Mouse (Mus musculus) liver, embryonic 16.5 days (tissue): Measurements from ENCODE around the gene Tbc1d16. TPM values are rescaled to one million over a fixed set of nuclear protein-coding genes. Genes with fewer than 3 reads are reported as not detected.
A peak's percentile ranks its signal among the peaks of the same experiment; 100 is the strongest.
"Not testable (repeated sequence)": the region's sequence is repeated elsewhere in the genome, so short reads cannot be mapped to it uniquely, and the experiment has no call there.

Experiments used
- ATAC-seq: fragments of 200-750 bp; cut with Nextera tagmentation; 2 replicates; pipeline ENCODE4 v1.8.0; 2017; ENCODE audit warnings: low read depth, mild to moderate bottlenecking, moderate number of reproducible peaks, moderate library complexity
- H3K27ac ChIP-seq: fragments of 300-500 bp; sonication (generic); 2 replicates; pipeline ENCODE4 v1.5.1; 2014; ENCODE audit warnings: mild to moderate bottlenecking, low read length
- H3K27me3 ChIP-seq: fragments of 300-500 bp; sonication (generic); 2 replicates; pipeline ENCODE4 v1.6.1; 2014; ENCODE audit warnings: low read depth, low read length, mixed read lengths; ENCODE audit not compliant: control insufficient read depth, insufficient read depth
- H3K36me3 ChIP-seq: fragments of 300-500 bp; sonication (generic); 2 replicates; pipeline ENCODE4 v1.6.1; 2014; ENCODE audit warnings: mild to moderate bottlenecking; ENCODE audit not compliant: control insufficient read depth, insufficient read depth
- H3K4me1 ChIP-seq: fragments of 300-500 bp; sonication (generic); 2 replicates; pipeline ENCODE4 v1.6.1; 2014; ENCODE audit warnings: low read depth, low read length, mixed read lengths; ENCODE audit not compliant: control insufficient read depth
- H3K4me2 ChIP-seq: fragments of 300-500 bp; sonication (generic); 2 replicates; pipeline ENCODE4 v1.6.1; 2014; ENCODE audit warnings: low read depth, low read length, mixed read lengths
- H3K4me3 ChIP-seq: fragments of 300-500 bp; sonication (generic); 2 replicates; pipeline ENCODE4 v1.5.1; 2014; ENCODE audit warnings: low read depth, mild to moderate bottlenecking, low read length
- H3K9ac ChIP-seq: fragments of 300-500 bp; sonication (generic); 2 replicates; pipeline ENCODE4 v1.6.1; 2014; ENCODE audit warnings: low read depth, low read length
- H3K9me3 ChIP-seq: fragments of 300-500 bp; sonication (generic); replicated peaks from 2 replicates; pipeline ENCODE4 v1.6.1; 2016; ENCODE audit warnings: low read length; ENCODE audit not compliant: control insufficient read depth
- WGBS: fragments of 180-500 bp; shearing (Covaris S2); extraction: QIAGEN DNeasy Blood & Tissue Kit; methylation state at CpG from one replicate; pipeline ENCODE4 v1.1.7; 2014; ENCODE audit not compliant: insufficient replicate concordance; 5-methylcytosine and 5-hydroxymethylcytosine counted together
- polyA plus RNA-seq: library from polyadenylated mRNA; unstranded; fragments of >200 nt; fragmentation: Nextera tagmentation; extraction: Ambion mirVana; gene quantifications from 2 replicates; pipeline ENCODE4 v1.2.1, GENCODE M21; 2015

The Tbc1d16 gene
- polyA plus RNA-seq, 1 experiment from 2014 or later, result 1.8 TPM

DNA sequence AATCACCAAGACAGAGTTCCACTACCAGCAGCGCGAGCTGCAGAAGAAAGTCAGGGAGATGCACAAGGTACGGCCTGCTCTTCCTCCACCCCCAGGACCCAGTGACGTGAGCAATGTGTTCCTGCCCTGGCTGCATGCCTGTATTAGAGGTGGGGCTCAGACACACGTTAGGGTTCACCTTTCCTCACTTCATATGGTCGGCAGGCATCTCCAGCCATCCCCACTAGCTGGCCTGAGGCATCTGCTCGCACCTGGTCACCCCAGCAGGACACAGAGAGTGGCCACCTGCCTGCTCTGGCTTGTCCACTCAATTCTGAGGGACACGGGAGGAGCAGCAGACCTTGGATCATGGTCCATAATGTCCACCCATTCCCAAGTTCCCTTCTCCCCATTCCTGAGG is 31.7 kb upstream of the Tbc1d16 start:
- no peak for ATAC-seq
- H3K4me1 ChIP-seq, result no peaks in the 10 kb centered on the region; the same call in 1 of the 2 replicates
- no peak overlapping the region for H3K4me3 ChIP-seq
- no peaks in the 10 kb centered on the region for H3K27me3 ChIP-seq
- H3K36me3 ChIP-seq, result no peaks in the 10 kb centered on the region
- no peak overlapping the region for H3K4me2 ChIP-seq
- H3K9ac ChIP-seq, result no peak overlapping the region
- WGBS, result 73% methylated on average over 8 of the region's 8 CpGs
- no peaks in the 10 kb centered on the region for H3K9me3 ChIP-seq
- H3K27ac ChIP-seq, result no peak overlapping the region

- peak; percentile 68 for ATAC-seq
- no peak overlapping the region for H3K27ac ChIP-seq
- no peaks in the 10 kb centered on the region for H3K9me3 ChIP-seq
- H3K27me3 ChIP-seq, result no peaks in the 10 kb centered on the region
- H3K36me3 ChIP-seq, result no peaks in the 10 kb centered on the region
- H3K4me1 ChIP-seq, result no peaks in the 10 kb centered on the region; the same call in 1 of the 2 replicates
- peak overlapping the region; percentile 44 for H3K4me2 ChIP-seq
- 58% methylated on average over 23 of the region's 23 CpGs for WGBS
- H3K9ac ChIP-seq, result no peak overlapping the region
- H3K4me3 ChIP-seq, result peak overlapping the region; percentile 22; the same call in 1 of the 2 replicates
These were observed 30.4 kb upstream of the Tbc1d16 start for GRCm38 (mm10) chr11:119258572-119259322.

- Histone ChIP-seq H3K4me1 (peaks cover under 1% of the 10 kb centered on the region; the same call in 1 of the 2 replicates), H3K4me3 (no peak overlapping the region), H3K36me3 (no peaks in the 10 kb centered on the region), H3K27me3 (no peaks in the 10 kb centered on the region), H3K4me2 (peak overlapping the region; percentile 44), H3K9me3 (no peaks in the 10 kb centered on the region), H3K27ac (no peak overlapping the region), H3K9ac (no peak overlapping the region)
- WGBS, result 52% methylated on average over 9 of the region's 9 CpGs
- ATAC-seq, result no peak
These were observed 29.9 kb upstream of the Tbc1d16 start for GRCm38 (mm10) chr11:119258216-119258571.

DNA sequence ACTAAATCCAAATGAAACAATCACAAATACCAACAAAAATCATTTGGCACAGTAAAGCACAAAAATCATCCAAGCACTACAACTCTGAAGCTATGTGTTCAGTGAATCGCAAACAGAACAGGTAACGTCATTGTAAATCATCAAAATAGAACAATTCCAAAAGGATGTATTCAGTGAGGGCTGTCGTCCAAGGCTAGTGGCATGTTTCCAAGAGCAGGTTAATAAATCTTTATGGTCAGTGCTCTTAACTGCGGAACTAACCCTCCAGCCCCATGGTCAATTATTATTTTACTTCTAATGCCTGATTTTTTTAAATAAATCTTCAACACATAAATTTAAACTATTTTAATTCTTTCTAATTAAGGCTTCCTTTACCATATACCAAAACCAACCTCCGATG is 28.3 kb upstream of the Tbc1d16 start:
- not testable (repeated sequence) for H3K4me2 ChIP-seq, H3K9ac ChIP-seq, H3K27me3 ChIP-seq, H3K4me3 ChIP-seq, H3K9me3 ChIP-seq, H3K27ac ChIP-seq, ATAC-seq, H3K36me3 ChIP-seq, H3K4me1 ChIP-seq
- 74% methylated on average over 5 of the region's 5 CpGs for WGBS

- H3K4me3 ChIP-seq, result no peak overlapping the region
- 7% methylated on average over 22 of the region's 22 CpGs for WGBS
- ATAC-seq, result peak; percentile 40; the same call in 1 of the 2 replicates
- no peaks in the 10 kb centered on the region for H3K9me3 ChIP-seq
- H3K4me2 ChIP-seq, result peak overlapping the region; percentile 36; the same call in 1 of the 2 replicates
- no peak overlapping the region for H3K9ac ChIP-seq
- H3K27ac ChIP-seq, result no peak overlapping the region
- H3K4me1 ChIP-seq, result peaks cover 7% of the 10 kb centered on the region; the same call in 1 of the 2 replicates
- no peaks in the 10 kb centered on the region for H3K27me3 ChIP-seq
- no peaks in the 10 kb centered on the region for H3K36me3 ChIP-seq
These were observed 24.7 kb upstream of the Tbc1d16 start for GRCm38 (mm10) chr11:119252854-119253541.

DNA sequence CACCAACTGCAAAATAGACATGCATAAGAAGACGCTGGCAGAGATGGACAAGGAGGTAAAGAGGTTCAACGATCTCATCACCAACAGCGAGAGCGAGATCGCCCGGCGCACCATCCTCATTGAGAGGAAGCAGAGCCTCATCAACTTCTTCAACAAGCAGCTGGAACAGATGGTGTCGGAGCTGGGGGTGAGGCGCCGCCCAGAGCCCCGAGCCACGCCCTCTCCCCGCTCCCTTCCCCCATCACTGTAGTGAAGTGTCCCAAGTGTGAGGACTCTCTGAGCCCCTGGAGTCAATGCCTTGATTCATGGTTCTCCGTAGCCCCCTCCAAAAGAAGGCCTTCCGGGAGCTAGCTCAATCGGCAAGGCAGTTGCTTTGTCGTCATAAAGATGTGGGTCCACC is 22.7 kb upstream of the Tbc1d16 start:
- ATAC-seq, result no peak
- 32% methylated on average over 17 of the region's 17 CpGs for WGBS

GRCm38 (mm10) chr11:119249011-119249410 is 20.7 kb upstream of the Tbc1d16 start:
- 23% methylated on average over 6 of the region's 6 CpGs for WGBS
- Histone ChIP-seq H3K4me1 (peaks cover 7% of the 10 kb centered on the region; the same call in 1 of the 2 replicates), H3K27ac (no peak overlapping the region), H3K4me2 (no peak overlapping the region), H3K9ac (no peak overlapping the region), H3K27me3 (no peaks in the 10 kb centered on the region), H3K36me3 (no peaks in the 10 kb centered on the region), H3K4me3 (no peak overlapping the region), H3K9me3 (no peaks in the 10 kb centered on the region)
- peak; percentile 39; the same call in 1 of the 2 replicates for ATAC-seq

More for the DNA sequence above, 22.7 kb upstream of the Tbc1d16 start:
- Histone ChIP-seq H3K4me2 (no peak overlapping the region), H3K36me3 (no peaks in the 10 kb centered on the region), H3K27me3 (no peaks in the 10 kb centered on the region), H3K4me3 (no peak overlapping the region), H3K4me1 (peaks cover 7% of the 10 kb centered on the region; the same call in 1 of the 2 replicates), H3K9me3 (no peaks in the 10 kb centered on the region), H3K27ac (no peak overlapping the region), H3K9ac (no peak overlapping the region)

- H3K4me2 ChIP-seq, H3K27ac ChIP-seq, H3K4me1 ChIP-seq, H3K4me3 ChIP-seq, H3K27me3 ChIP-seq, H3K9me3 ChIP-seq, H3K9ac ChIP-seq, ATAC-seq, H3K36me3 ChIP-seq: not testable (repeated sequence)
- 67% methylated on average over 6 of the region's 6 CpGs for WGBS
These were observed 17.2 kb upstream of the Tbc1d16 start for GRCm38 (mm10) chr11:119245543-119245942.

DNA sequence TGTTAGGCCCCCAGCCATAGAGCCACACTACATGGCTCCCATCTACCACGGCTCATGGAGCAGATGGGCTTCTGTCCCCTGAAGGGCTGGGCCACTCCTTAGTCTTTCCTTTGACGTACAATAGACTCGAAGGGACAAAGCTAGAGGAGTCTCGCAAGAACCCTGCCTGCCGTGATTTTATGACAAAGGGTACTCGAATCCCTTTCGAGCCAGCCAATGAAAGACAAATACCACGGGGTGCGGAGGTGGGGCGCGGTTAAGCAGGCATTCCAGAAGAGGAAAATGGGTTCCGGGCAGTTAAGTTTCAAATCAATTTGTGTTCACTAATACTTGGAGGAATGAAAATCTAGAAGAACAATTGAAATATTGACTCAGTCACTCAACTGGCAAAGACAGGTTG is 11.2 kb upstream of the Tbc1d16 start:
- H3K4me2 ChIP-seq, result no peak overlapping the region
- no peak overlapping the region for H3K9ac ChIP-seq
- no peaks in the 10 kb centered on the region for H3K36me3 ChIP-seq
- H3K4me3 ChIP-seq, result no peak overlapping the region
- ATAC-seq, result no peak
- H3K9me3 ChIP-seq, result no peaks in the 10 kb centered on the region
- H3K4me1 ChIP-seq, result peaks cover 2% of the 10 kb centered on the region; the same call in 1 of the 2 replicates
- WGBS, result 82% methylated on average over 12 of the region's 12 CpGs
- no peaks in the 10 kb centered on the region for H3K27me3 ChIP-seq
- no peak overlapping the region for H3K27ac ChIP-seq
